Mouse (Mus musculus): ENCODE measurements around the gene Borcs7.

Gene Borcs7

DNA sequence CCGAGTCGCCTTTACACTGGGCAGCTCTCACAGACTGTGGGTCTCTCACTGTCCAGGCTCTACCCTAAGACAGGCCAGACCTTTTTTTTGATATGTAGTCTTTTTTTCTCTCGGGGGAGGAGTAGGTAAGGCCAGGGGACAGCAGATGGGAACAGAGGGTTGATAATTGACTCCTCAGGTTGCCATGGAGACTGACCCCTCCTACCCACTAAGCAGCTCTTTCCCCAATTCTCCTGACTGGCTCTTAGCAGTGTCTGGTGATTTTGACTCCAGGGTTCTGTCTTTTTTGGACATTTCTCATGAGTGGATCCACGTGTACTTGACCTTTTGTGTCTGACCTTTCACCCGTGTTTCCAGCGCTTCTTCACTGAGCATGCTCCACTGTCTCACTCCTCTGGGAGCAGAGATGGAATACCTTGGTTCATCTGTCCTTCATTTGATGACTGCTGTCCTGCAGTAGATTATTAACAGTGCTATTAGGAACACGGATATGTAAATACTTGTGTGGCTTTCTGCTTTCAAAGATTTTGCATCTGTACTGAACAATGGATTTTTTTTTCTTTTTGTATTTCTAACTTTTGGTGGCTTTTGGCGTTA is 37.5 kb downstream of the Borcs7 start:
- ChIA-PET POLR2A (interaction anchor here in 2 of 4 experiments (0.6 to 2.2 kb wide), 6 partner anchors 12 to 180 kb away, joined by 3 to 5 read pairs (median 4); partner anchors contain the start of genes As3mt (in 1 of the 2), Borcs7 (in 1 of the 2) and Cnnm2 (in 1 of the 2)), CTCF (interaction anchor here in 3 of 4 experiments (0.6 to 1.9 kb wide), 7 partner anchors 9 to 149 kb away, joined by 3 to 7 read pairs (median 4); no protein-coding TSS in a partner anchor)

DNA sequence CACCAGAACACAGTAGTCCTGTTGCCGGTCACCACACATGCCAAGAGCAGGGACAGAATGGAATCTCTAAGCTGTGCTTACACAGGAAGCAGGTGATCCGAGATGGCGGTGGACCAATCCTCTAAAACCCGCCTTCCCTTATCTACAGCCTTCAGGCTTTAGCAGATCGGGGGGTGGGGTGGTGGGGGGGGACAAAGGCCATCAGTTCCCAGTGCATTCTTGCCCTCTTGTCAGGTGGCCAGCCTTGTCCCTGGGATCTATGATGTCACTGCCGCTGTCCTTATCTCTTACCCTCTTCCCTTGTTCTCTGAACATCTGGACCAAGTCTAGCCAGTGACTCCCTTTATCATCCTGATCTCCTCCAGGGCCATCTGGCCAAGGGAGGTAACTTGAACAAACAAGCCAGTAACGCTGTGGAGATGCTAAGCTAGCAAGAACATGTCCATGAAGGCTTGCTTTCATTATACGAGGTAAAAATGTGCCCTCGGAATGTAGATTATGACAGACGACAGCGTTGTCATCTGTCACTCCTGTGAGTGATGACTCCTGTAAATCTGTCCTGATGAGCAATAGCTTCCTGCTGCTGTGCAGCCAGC is 38.3 kb downstream of the Borcs7 start:
- POLR2A ChIA-PET = interaction anchor here in 3 of 4 experiments (0.5 to 2.2 kb wide), 3 partner anchors 38 to 640 kb away, joined by 3 to 5 read pairs (median 3); partner anchors contain the start of gene Borcs7 (in 1 of the 3)
- CTCF ChIA-PET = interaction anchor here in 2 of 4 experiments (0.6 to 1.6 kb wide), 3 partner anchors 8 to 142 kb away, joined by 4 to 7 read pairs (median 4); no protein-coding TSS in a partner anchor

DNA sequence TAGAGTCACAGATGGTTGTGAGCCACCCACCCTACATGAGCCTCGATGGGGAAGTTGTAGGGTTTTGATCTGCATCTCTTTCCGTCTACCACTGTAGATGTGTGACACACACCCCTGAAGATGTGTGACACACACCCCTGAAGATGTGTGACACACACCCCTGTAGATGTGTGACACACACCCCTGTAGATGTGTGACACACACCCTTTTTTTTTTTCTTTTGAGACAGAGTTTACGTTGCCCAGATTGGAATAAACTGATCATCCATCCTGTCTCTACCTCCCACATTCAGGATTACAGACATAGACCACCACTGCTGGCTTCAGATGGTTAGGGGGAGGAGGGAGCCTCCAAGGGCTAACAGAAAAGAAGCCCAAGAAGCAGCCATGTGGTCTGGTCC is 39.2 kb downstream of the Borcs7 start:
- ChIA-PET POLR2A (interaction anchor here in 1 of 4 experiments (0.5 kb wide), 1 partner anchor 93 kb away, joined by 3 read pairs; no protein-coding TSS in a partner anchor), CTCF (interaction anchor here in 1 of 4 experiments (1.6 kb wide), 1 partner anchor 140 kb away, joined by 4 read pairs; no protein-coding TSS in a partner anchor)

DNA sequence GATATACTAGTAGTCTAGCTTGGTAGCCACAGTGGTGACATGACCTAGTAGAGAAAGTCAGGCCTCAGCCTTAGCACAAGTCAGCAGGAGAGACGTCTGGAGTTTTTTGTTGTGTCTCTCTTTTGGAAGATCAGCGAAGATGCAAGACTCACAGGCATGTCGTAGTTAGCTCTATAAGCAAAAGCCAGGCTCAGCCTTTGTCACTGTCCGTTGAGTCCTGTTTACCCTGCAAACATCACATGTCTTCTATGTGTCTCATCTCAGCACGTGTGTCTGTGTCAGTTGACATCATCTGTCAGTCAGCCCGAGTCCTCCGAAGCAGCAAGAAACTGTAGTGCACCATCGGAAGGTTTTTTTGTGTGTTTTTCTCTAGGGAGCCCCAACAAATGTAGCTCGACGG is 41.6 kb downstream of the Borcs7 start:
- ChIA-PET POLR2A (interaction anchor here in 2 of 4 experiments (0.6 to 1.4 kb wide), 2 partner anchors 22 to 29 kb away, joined by 3 to 4 read pairs; no protein-coding TSS in a partner anchor), CTCF (interaction anchor here in 3 of 4 experiments (0.5 to 2.1 kb wide), 4 partner anchors 10 to 306 kb away, joined by 3 to 10 read pairs (median 4); partner anchors contain the start of gene Cyp17a1 (in 1 of the 3))

DNA sequence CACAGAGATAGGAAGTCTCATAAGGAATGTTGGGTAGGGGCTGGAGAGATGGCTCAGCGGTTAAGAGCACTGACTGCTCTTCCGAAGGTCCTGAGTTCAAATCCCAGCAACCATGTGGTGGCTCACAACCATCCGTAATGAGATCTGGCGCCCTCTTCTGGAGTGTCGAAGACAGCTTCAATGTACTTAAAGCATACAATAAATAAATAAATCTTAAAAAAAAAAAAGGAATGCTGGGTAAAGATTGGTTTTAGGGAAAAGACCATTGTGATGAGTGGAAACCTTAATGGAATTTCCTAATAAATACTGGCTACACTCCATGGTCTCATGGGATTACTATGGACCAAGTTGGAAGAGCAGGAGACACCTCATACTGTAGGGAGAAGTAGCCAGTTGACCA is 43.0 kb downstream of the Borcs7 start:
- POLR2A ChIA-PET = interaction anchor here in 2 of 4 experiments (0.6 to 1.0 kb wide), 3 partner anchors 28 to 154 kb away, joined by 3 to 4 read pairs (median 3); no protein-coding TSS in a partner anchor
- CTCF ChIA-PET = interaction anchor here in 3 of 4 experiments (0.6 to 1.3 kb wide), 9 partner anchors 9 to 289 kb away, joined by 3 to 11 read pairs (median 3); partner anchors contain the start of gene Cyp17a1 (in 1 of the 3)

DNA sequence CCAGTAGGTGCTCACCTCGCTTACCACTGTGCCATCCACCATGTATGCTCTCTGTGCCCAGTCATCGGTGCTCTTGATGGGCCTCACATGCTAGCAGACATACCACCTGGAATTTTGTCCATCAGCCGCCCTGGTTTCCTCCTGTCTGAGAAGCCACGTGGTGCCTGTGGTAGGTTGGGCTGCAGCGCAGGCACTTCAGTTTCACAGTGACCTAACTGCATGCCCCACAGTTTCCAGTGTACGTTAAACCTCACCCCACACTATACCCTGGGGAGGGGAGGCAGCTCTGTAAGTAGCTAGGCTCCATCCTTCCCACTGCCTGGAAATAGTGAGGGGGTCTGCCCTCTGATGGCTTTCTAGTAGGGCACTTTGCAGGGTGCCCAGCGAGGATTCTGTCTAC is 43.9 kb downstream of the Borcs7 start:
- ChIA-PET CTCF (interaction anchor here in 1 of 4 experiments (1.4 kb wide), 1 partner anchor 146 kb away, joined by 3 read pairs; no protein-coding TSS in a partner anchor), POLR2A (no interaction called here)

DNA sequence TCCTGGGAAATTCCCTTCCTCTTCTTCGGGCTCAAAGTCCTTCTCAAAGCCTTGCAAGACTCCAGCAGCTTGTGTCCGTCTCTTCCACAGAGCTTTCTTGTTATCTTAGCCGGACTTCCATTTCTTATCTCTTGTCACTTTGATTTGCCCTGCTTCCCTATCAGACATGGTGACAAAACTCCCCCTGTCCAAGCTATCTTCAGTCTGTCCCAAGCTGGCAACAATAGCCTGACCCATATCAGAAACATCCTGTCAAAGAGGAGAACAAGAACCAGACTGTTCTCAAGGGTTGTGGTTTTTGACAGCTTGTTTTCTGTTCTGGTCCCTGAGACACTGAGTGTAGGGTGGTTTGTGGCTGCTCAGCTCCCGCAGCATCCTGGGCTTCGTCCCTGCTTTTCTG is 45.5 kb downstream of the Borcs7 start:
- ChIA-PET CTCF (interaction anchor here in 3 of 4 experiments (0.5 to 1.1 kb wide), 4 partner anchors 10 to 331 kb away, joined by 3 read pairs; no protein-coding TSS in a partner anchor), POLR2A (interaction anchor here in 2 of 4 experiments (0.6 to 0.8 kb wide), 2 partner anchors 25 to 52 kb away, joined by 3 to 4 read pairs; no protein-coding TSS in a partner anchor)

DNA sequence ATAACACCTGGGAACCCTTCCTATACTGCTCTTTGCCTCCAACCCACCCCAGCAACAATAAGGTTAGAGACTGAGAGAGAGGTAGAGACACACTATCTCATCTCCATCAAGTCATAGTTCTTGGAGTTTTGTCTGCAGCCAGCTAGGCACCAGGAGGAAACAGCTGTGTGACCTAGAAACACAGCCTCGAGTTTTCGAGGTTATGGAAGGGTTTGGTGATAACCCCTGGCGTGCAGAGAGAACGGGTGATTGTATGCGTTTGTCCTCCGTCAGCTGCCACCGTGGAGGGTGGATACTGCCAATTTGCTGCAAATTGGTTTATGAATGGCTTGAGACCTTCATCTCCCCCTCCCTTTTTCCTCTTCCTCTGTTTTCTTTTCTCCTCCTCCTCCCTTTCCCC is 47.4 kb downstream of the Borcs7 start:
- POLR2A ChIA-PET = no interaction called here
- CTCF ChIA-PET = interaction anchor here in 2 of 4 experiments (0.7 to 1.4 kb wide), 2 partner anchors 133 to 179 kb away, joined by 3 to 7 read pairs; no protein-coding TSS in a partner anchor

DNA sequence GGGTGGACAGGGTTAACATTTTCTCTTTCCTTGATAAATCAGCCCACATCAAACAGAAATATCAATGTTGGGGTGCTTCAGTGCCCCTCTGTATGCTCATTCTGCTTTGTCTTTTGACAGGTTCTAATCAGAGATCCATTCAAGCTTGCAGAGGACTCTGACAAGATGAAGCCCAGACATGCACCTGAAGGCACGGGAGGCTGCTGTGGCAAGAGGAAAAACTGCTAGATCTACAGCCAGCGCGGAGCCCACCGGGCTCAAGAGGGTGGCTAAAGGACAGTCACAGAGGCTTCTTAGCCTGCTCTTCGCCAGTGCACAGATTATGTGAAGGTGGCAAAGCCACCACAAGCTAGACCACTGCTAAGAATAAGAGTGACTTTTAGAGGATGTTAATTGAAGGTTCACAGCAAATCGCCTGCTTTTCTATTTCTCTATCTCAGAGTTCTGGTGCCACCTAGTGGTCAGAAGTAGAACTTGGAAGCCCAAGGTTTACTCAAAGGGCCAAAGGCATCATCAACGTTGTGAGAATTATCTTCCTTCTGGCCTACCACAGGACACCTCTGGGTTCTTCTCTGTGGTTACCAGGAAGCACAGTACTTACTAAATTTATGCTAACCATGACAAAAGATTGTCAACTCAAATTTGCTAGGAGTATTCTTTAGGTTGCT is 50.8 kb downstream of the Borcs7 start:
- ChIA-PET CTCF (interaction anchor here in 2 of 4 experiments (0.8 to 1.9 kb wide), 5 partner anchors 69 to 152 kb away, joined by 3 to 13 read pairs (median 4); no protein-coding TSS in a partner anchor), POLR2A (interaction anchor here in 1 of 4 experiments (0.6 to 0.9 kb wide), 2 partner anchors 131 to 158 kb away, joined by 3 to 4 read pairs; no protein-coding TSS in a partner anchor)

DNA sequence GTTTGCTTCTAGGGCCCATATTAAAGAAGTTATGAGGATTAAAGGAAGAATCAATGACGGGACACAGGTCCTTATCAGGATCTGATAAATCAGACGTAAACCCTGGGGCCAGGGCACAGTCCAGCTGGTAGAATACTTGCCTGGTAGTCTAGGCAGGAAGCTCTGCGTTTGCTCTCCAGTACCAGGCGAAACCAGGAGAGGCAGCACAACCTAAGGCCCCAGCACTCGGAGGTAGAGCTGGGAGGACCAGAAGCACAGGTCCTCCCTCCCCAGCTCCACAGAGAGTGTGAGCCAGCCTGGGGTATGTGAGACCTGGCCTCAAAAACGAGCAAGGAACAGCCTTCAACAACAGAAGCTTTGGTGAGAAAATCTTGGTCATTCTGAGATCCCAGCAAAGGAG is 51.9 kb downstream of the Borcs7 start:
- ChIA-PET CTCF (interaction anchor here (0.5 to 1.3 kb wide), 25 partner anchors 9 to 246 kb away, joined by 3 to 13 read pairs (median 3); partner anchors contain the start of gene Cnnm2 (in 1 of the 4)), POLR2A (interaction anchor here in 2 of 4 experiments (0.5 to 1.1 kb wide), 3 partner anchors 74 to 210 kb away, joined by 3 to 4 read pairs (median 3); no protein-coding TSS in a partner anchor)

DNA sequence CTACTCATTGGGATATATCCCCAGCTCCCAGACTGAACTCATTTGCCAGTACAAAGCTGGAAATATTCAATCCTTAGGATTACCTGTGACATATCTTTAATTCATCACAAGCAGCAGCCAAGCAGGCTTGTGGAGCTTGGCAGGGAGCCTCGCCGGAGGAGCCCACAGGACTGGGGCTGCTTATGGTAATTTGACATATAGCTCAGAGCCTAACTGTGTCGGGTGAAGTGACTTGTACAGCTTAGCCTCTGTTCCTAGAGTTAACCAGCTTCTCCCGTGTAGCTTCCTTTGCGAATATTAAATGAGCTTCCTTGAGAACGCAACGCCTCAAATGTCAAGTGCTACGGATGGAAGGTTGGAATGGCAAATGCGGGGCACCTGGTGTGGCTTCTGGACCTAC is 55.0 kb downstream of the Borcs7 start:
- POLR2A ChIA-PET = interaction anchor here in 2 of 4 experiments (0.6 to 1.3 kb wide), 2 partner anchors 38 to 182 kb away, joined by 3 read pairs; partner anchors contain the start of gene As3mt (in 1 of the 2)
- CTCF ChIA-PET = interaction anchor here in 2 of 4 experiments (0.6 to 1.1 kb wide), 4 partner anchors 46 to 305 kb away, joined by 3 to 8 read pairs (median 4); no protein-coding TSS in a partner anchor

DNA sequence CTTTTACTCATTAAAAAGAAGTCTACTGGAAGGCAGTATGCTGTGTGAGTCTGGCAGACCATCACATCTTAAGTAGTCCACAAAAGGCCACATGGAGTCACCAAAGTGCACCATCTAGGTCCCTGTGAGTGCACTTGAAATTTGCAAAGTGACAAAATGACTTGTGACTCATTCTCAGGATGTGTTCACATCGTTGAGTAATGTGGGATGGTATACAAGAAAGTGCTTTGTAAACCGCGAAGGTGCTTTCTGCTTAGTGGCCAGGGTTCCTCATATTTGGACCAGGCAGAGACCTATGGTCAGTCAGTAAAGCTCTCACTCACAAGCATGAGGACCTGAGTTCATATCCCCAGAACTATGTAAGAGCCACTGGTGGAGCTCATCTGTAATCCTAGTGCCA is 58.1 kb downstream of the Borcs7 start:
- CTCF ChIA-PET = interaction anchor here in 1 of 4 experiments (0.8 kb wide), 1 partner anchor 54 kb away, joined by 3 read pairs; no protein-coding TSS in a partner anchor
- POLR2A ChIA-PET = interaction anchor here in 2 of 4 experiments (0.6 to 1.3 kb wide), 2 partner anchors 12 to 90 kb away, joined by 3 to 4 read pairs; no protein-coding TSS in a partner anchor

DNA sequence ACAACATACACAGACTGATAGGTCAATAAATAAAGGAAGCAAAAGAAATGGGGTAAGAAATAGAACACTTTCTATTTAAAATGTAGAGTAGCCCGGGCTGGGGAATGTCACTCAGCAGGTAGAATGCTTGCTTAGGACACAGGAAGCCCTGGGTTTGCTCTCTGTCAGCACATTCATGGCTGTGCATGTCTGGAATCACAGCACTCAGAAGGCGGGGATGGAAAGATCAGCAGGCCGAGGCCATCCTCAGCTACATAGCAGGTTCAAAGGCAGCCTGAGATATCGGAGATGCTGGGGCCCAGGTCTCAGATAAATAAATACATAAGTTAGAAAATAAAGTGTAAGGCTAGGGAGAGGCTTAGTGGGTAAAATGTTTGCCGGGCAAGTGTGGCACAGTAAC is 62.5 kb downstream of the Borcs7 start:
- POLR2A ChIA-PET = interaction anchor here in 1 of 4 experiments (1.3 kb wide), 1 partner anchor 9 kb away, joined by 4 read pairs; the partner anchor contains the start of gene Cnnm2
- CTCF ChIA-PET = interaction anchor here (0.6 to 1.8 kb wide), 6 partner anchors 11 to 164 kb away, joined by 3 to 6 read pairs (median 3); no protein-coding TSS in a partner anchor
